Mouse (Mus musculus) layer of hippocampus, adult 9-10 months (tissue): ENCODE measurements at regions not wholly inside any gene's neighbourhood (a gene's known extent, or its start where the extent isn't known, plus 50 kb on each side); places are given as distances from the start of the nearest gene placed in this dataset.

ENCODE experiments used
- DNase-seq: peaks from one replicate; pipeline ENCODE4 v3.0.0; 2022; ENCODE audit warnings: low spot score

GRCm38 (mm10) chr10:60888541-60888940, 57.2 kb upstream of the Unc5b start:
- DNase-seq = no peak

- no peak for DNase-seq
These were observed 54.2 kb upstream of the Unc5b start for GRCm38 (mm10) chr10:60885348-60886275.

- no peak for DNase-seq
These were observed 53.4 kb upstream of the Unc5b start for GRCm38 (mm10) chr10:60884806-60885205.
